Mouse (Mus musculus) liver, embryonic 14.5 days (tissue): ENCODE measurements around the gene Capzb.

ENCODE experiments used
- CTCF ChIP-seq: IDR thresholded peaks from 2 replicates; pipeline ENCODE4 v1.5.1; 2016; ENCODE audit warnings: antibody characterized with exemption, low read depth, control low read depth
- EP300 ChIP-seq: IDR thresholded peaks from 2 replicates; pipeline ENCODE4 v1.6.1; 2016; ENCODE audit warnings: antibody characterized with exemption, low read depth

- no peak for TF ChIP-seq CTCF
- TF ChIP-seq EP300: no peak
These were observed 48.1 kb upstream of the Capzb start for GRCm38 (mm10) chr4:139144577-139144976.
